Mouse (Mus musculus): ENCODE results near the gene Ptprcap. TPM values are rescaled to one million over a fixed set of nuclear protein-coding genes. Genes with fewer than 3 reads are reported as not detected.
A peak's percentile ranks its signal among the peaks of the same experiment; 100 is the strongest.

The Ptprcap gene
- total RNA-seq, 2 experiments from 2014 or later = 0.94 to 1.5 TPM

GRCm38 (mm10) chr19:4162646-4163542, 9.5 kb downstream of the Ptprcap start, which contains the start of gene Rps6kb2:
Gene Rps6kb2, minus strand, starts transcription at chr19:4163354.
- DNase-seq (ENCODE audit: low spot score) = peak; percentile 93
- intact Hi-C loops (cut with DNase I) = loop anchor here (2.0 kb wide), 1 partner anchor 36 kb away; no protein-coding TSS in a partner anchor

GRCm38 (mm10) chr19:4163543-4163887, 10.1 kb downstream of the Ptprcap start:
- DNase-seq (ENCODE audit: low spot score) = no peak
- intact Hi-C loops (cut with DNase I) = loop anchor here (2.0 kb wide), 1 partner anchor 37 kb away; no protein-coding TSS in a partner anchor

- DNase-seq (ENCODE audit: low spot score) = no peak
- intact Hi-C loops (cut with DNase I) = no loop called here
Measured at GRCm38 (mm10) chr19:4164100-4164499, 10.7 kb downstream of the Ptprcap start.

GRCm38 (mm10) chr19:4164721-4165120, 11.3 kb downstream of the Ptprcap start:
- intact Hi-C loops (cut with DNase I) = loop anchor here (5.0 kb wide), 1 partner anchor 38 kb away; the partner anchor contains the start of gene Rad9a
- DNase-seq (ENCODE audit: low spot score) = no peak

DNA sequence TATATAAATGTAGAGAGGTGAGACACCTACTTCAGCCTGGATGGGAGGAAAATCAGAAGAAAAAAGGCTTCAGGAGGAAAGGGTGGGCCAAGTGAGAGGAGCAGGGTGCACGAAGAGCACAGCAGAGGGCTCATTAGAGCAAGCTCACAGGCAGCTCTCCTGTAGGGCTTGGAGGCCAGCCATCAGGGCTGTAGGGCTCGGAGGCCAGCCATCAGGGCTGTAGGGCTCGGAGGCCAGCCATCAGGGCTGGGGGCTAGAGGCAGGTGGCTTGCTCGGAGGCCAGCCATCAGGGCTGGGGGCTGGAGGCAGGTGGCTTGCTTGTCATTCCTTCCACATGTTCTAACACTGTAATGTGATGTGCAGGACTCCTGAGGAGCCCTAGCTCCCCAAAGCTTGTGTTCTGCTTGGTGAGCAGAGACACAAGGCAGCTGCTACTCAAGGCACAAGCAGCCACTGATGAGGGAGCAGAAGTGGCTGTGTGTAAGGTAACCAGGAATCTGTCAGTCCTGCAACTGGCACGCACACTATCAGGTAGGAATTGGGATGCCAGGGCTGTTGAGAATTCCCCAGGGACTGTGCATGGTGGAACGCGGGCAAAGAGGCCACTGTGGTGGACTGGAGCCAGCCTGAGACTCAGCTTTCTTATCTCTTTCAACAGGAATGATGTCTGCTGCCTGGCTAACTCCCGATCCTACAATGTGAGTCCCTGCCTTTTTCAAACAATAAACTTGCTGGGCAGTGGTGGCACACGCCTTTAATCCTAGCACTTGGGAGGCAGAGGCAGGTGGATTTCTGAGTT, 13.5 kb downstream of the Ptprcap start:
- intact Hi-C loops (cut with DNase I) = loop anchor here (5.0 kb wide), 1 partner anchor 35 kb away; the partner anchor contains the start of gene Rad9a
- no peak for DNase-seq (ENCODE audit: low spot score)

- DNase-seq (ENCODE audit: low spot score) = peak; percentile 99
- intact Hi-C loops (cut with DNase I) = loop anchor here (5.0 kb wide), 1 partner anchor 33 kb away; the partner anchor contains the start of gene Rad9a
Measured at GRCm38 (mm10) chr19:4169378-4169784, 16.0 kb downstream of the Ptprcap start.

DNA sequence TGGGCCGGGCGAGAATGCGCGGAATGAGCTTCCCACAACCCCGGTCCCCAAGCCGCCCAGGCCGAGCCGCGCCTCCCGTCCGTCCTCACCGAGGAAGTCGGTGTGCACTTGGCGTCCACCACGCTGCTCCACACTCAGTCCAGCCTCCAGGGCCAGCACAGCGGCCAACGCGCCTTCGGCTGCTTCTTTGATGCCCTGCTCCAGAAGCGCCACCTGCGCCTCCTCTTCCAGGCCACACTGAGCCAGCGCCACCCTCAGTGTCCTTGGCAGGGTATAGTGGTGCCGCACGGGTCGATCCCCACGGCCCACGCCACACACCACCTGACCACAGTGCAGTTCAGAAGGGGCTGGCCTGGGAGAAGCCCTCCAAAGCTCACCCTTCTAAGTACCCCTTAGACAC, 16.4 kb downstream of the Ptprcap start:
- intact Hi-C loops (cut with DNase I) = loop anchor here (5.0 kb wide), 1 partner anchor 32 kb away; the partner anchor contains the start of gene Rad9a
- DNase-seq (ENCODE audit: low spot score) = no peak

GRCm38 (mm10) chr19:4170723-4171392, 17.5 kb downstream of the Ptprcap start:
- intact Hi-C loops (cut with DNase I) = no loop called here

DNA sequence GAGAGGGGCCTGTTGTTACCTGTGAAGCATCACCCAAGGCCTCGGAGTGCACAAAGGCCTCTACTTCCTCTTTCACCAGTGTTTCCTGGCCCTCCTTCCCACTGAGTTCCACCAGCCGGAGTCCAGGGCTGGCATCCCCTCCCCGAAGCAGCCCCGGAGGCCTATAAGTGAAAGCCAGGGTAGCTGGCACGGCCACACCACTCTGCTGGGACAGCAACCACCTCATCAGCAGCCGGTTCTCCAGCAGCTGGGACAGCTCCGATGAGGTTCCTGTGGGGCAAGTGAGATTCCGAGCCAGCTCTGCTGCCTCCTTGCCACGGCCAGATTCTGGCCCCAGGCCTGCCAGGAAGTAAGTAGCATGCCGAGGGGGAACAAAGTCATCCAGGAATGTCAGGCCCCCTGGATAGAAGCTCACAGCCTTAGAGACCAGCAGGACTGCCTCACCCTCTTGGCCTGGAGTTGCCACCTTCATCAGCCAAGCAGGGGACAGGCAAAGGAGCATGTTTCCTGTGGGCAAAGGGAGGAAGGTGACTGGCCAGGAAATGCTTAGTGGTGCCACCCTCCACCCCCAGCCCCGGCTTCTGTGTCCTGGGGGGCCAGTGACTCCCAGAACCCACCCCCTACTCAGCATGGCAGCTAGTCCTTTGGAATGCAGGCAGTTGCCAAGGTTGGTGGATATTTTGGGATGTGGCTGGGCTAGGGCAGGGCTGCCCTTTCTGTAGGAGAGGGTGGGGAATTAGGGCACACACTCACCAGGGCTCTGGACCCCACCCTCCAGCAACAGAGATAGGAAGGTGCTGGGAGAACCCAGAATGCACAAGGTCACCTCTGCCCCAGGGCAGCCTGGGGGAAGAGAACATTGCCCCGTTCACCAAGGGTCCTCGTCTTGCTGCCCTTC, 18.2 kb downstream of the Ptprcap start:
- no peak for DNase-seq (ENCODE audit: low spot score)
- intact Hi-C loops (cut with DNase I) = loop anchor here (2.0 kb wide), 1 partner anchor 15 kb away; no protein-coding TSS in a partner anchor

More at GRCm38 (mm10) chr19:4170723-4171392, 17.5 kb downstream of the Ptprcap start:
- no peak for DNase-seq (ENCODE audit: low spot score)

GRCm38 (mm10) chr19:4172925-4173324, 19.5 kb downstream of the Ptprcap start:
- intact Hi-C loops (cut with DNase I) = loop anchor here (2.0 kb wide), 1 partner anchor 14 kb away; no protein-coding TSS in a partner anchor
- DNase-seq (ENCODE audit: low spot score) = no peak

DNA sequence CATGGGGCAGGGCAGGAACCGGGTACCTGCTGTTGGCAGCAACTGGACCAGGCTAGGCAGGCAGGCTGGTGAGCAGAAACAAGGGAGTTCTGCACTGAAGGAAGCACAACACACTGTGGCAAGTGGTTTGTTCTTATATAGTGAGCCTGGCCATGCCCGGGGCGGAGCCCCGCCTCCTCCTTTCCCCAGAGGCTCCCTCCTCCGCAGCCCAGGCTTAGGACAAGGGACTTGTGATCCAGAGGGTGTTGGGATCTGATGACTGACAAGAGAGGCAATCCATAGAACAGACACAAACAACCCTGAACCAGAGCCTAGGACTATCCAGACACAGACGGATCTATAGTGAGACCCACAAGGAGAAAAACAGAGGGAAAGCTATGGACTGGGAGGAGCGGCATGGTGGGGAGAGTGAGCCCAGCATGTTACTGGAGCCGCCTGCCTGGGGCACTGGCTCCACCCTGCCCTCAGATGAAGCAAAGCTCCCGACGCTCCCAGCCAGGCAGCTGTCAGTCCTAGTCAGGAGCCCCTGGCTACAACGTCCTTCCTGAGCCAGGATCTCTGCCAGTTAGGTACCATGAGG, 22.1 kb downstream of the Ptprcap start, which contains the start of gene Carns1:
TSS of gene Carns1 (minus strand) at position 112 of the 580 bp plus-strand sequence.
- intact Hi-C loops (cut with DNase I) = no loop called here
- peak; percentile 49 for DNase-seq (ENCODE audit: low spot score)

DNA sequence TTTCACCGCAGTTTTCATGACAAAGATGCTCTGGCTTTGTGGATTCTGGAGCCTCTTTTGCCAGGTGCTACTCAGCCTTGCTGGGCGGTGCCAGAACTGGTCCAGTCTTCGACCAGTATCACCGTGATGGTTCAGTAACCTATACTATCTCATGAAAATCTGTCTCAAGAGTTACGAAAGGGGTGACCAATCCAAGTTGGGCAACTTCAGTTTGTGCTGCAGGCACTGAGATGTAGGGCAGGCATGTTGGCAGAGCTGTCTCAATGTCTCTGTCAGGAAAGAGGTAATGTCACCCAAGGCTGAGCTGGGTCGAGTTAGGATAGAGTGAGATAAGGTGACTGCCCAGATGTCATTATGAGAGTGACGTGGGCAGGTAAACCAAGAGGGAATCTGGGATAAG, 27.0 kb downstream of the Ptprcap start:
- no peak for DNase-seq (ENCODE audit: low spot score)
- intact Hi-C loops (cut with DNase I) = no loop called here

DNA sequence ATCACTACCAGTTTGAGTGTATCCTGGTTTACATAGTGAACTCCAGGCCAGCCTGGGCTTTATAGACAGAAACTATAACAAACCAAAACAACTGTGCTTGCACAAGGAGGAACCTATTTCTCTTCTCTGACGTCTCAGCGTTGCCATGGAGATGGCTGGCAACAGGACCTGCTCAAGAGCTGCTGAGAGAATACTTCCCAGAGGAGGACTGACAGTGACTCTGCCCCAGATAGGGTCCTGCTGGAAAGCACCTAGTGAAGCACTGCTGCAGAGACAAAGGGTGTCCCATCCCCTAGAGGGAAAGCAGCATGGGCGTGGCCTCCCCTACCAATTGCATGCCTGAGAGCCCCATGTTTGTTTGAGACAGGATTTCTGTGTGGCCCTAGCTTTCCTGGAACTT, 28.5 kb downstream of the Ptprcap start:
- intact Hi-C loops (cut with DNase I) = no loop called here
- no peak for DNase-seq (ENCODE audit: low spot score)

DNA sequence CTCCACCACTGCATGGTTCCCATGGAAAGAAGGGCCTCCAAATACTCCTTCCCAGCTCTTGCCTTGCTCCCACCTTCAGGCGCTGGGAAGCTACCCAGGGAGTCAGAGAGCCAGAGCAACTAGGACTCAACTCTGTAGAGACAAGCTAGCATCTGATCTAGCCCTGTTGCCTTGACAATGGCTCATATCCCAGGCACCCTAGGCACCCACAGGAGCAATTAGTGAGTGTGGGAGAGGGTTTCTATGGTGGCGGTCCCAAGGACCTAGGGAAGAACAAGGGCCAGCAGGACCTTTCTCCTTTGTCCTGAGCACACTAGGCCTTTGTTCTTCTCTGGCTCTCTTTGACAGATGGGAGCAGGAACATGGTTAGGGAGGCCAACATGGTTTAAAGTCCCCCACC, 30.3 kb downstream of the Ptprcap start:
- no peak for DNase-seq (ENCODE audit: low spot score)
- intact Hi-C loops (cut with DNase I) = no loop called here

GRCm38 (mm10) chr19:4184976-4185975, 31.9 kb downstream of the Ptprcap start:
- intact Hi-C loops (cut with DNase I) = no loop called here
- DNase-seq (ENCODE audit: low spot score) = no peak

DNA sequence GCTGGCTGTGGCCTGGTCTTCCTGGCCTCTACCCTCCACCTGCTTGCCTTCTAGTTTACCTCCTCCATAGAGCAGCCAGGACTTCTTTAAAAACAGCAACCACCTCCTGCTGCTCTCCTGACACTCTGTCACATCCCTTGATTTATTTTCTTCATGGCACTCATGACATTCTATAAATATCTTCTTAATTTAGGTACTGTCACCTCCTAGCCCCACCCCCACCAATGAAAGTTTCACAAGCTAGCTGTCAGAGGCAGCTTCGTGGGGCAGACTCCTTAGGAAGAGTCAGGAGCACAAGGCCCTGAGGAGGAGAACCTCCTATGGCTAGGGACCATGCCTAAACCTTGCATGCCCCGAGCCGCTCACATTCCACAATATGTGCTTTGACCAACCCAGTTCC, 33.9 kb downstream of the Ptprcap start:
- no peak for DNase-seq (ENCODE audit: low spot score)
- intact Hi-C loops (cut with DNase I) = loop anchor here (2.0 kb wide), 1 partner anchor 15 kb away; no protein-coding TSS in a partner anchor

DNA sequence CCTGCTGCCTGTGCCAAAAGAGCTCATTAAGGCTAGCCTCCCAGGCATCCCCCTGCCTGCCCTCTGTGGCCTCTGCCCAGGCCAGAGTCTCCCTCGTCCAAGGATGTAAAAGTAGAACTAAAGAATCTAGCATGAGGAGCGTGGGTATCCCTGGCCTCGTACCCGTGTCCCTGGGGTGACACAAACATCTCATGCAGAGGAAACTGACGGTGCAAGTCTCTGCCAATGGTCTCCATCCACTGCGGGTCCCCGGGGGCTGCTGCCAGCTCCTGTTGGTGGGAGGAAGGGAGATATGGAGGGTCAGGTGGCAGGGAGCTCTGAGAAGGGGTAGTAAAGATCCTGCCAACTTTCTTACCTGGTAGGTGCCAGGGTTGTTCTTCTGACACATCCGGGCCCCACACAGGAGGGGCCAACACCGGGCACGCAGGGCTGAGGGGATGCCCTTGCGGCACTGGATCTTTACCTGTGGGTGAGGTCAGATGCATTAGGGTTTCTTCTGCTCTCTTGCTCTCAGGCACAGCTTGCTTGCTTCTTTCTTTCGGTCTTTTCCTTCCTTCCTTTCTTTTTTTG, 35.7 kb downstream of the Ptprcap start:
- no peak for DNase-seq (ENCODE audit: low spot score)
- intact Hi-C loops (cut with DNase I) = no loop called here

Data from heart, postnatal 25 days (tissue).